Mouse (Mus musculus): ENCODE data around the gene Shc1. TPM values are rescaled to one million over a fixed set of nuclear protein-coding genes. Genes with fewer than 3 reads are reported as not detected.

The Shc1 gene
- 43.4 TPM for polyA plus RNA-seq (2014; fragmentation: Illumina TruSeq; extraction: RNeasy Lipid Tissue Mini Kit (QIAGEN cat#74804))

DNA sequence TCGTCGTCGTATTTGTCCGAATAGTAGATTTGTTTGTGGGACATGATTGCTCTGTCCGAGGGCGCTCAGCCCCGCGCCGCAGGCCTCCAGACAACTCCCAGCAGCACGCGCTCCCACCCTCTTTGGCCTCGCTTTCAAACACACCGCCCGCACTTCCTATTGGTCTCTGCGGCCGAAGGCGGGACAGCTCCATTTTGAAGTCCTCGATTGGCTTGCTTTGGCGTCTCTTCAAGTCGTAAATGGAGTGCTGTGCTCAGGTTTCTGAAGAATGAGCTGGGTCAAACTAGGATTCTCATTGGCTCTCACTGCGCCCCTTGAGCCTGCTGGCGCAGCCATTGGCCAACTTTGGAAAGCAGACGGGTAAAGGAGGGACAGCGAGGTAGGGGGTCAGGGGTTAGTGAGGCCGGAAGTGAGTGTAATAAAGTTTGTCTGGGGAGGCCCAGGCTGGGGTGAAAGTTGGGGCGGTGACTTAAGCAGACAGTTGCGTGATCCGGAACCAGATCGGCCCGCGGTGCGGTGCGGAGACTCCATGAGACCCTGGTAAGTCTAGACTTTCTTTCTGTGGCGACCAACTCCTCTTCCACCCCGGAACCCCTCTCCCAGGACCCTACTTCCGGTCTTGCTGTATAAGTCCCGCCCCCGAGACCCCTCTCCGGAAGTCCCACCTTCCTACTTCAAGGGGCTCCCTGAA lies at the start of gene Shc1, which contains the start of gene Cks1b:
Shc1 (plus strand) TSS at position 274 of the 691 bp plus-strand sequence.
Cks1b (minus strand) TSS at position 214 of the 691 bp plus-strand sequence.

GRCm38 (mm10) chr3:89394006-89394893 lies 24.0 kb upstream of the Shc1 start, which contains the start of gene Zbtb7b:
Gene Zbtb7b, minus strand, starts transcription at chr3:89394776.

GRCm38 (mm10) chr3:89402693-89403092 lies 15.6 kb upstream of the Shc1 start, which contains the start of gene Lenep:
Gene Lenep, minus strand, starts transcription at chr3:89402793.

DNA sequence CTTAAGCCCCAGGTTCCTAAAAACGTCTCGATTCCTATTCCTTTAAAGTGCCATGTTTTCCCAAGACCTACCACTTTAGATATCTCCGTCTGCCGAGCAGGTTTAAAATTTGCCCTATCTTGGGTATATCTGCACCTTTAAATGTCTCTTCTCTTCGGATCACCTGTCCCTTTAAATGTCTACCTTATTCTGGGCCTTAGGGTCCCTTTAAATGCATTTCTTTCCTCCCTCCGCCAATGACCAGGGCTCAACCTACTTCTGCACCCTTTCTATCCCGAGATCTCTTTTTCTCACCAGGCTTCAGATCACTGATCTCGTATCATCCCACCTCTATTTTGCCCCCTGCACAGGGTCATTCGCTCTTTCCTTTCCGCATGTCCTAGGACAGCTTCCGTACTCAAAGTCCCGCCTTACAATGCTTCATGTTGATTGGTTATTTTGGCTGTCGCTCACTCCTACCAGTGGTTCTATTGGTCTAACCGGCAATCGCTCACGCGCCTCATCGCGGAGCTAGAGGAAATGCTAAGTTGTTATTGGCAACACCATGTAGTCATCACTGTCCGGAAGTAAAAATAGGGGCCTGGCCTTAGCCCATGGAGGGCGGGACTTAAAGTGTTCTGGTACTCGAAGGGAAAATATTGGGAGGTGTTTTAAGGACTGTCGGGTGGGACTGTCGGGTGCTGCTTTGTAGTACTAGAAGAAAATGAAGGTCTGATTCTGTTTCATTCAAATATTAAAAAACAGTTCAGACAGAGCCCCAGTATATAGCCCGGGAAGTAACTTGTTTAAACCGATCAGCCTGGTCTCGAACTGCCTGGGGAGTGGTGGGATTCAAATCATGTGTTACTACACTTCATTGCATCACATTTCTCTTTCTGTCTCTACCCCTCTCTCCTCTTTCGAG lies 6.5 kb upstream of the Shc1 start, which contains the start of gene Flad1:
Flad1 (minus strand) TSS at position 381 of the 904 bp plus-strand sequence.

GRCm38 (mm10) chr3:89430171-89431159 lies 12.2 kb downstream of the Shc1 start, which contains the start of gene Pygo2:
Gene Pygo2, plus strand, starts transcription at chr3:89430214.

GRCm38 (mm10) chr3:89436176-89437113 lies 18.2 kb downstream of the Shc1 start, which contains the start of gene Pbxip1:
Gene Pbxip1, plus strand, starts transcription at chr3:89436706.

GRCm38 (mm10) chr3:89454401-89455177 lies 36.3 kb downstream of the Shc1 start, which contains the start of gene Pmvk:
Gene Pmvk, plus strand, starts transcription at chr3:89454541.

Other genes starting within 250 kb of the Shc1 start
- 10.0 TPM for gene Scamp3, start 241.0 kb upstream of the Shc1 start, polyA plus RNA-seq (2014; fragmentation: Illumina TruSeq; extraction: RNeasy Lipid Tissue Mini Kit (QIAGEN cat#74804))
- 0.48 TPM for gene Fam189b, start 235.3 kb upstream of the Shc1 start, polyA plus RNA-seq (2014; fragmentation: Illumina TruSeq; extraction: RNeasy Lipid Tissue Mini Kit (QIAGEN cat#74804))
- 9.7 TPM for gene Gba, start 215.5 kb upstream of the Shc1 start, polyA plus RNA-seq (2014; fragmentation: Illumina TruSeq; extraction: RNeasy Lipid Tissue Mini Kit (QIAGEN cat#74804))
- 0.57 TPM for gene Thbs3, start 203.3 kb upstream of the Shc1 start, polyA plus RNA-seq (2014; fragmentation: Illumina TruSeq; extraction: RNeasy Lipid Tissue Mini Kit (QIAGEN cat#74804))
- gene Mtx1, start 191.4 kb upstream of the Shc1 start, polyA plus RNA-seq (2014; fragmentation: Illumina TruSeq; extraction: RNeasy Lipid Tissue Mini Kit (QIAGEN cat#74804)) = 26.7 TPM
- gene Muc1, start 189.4 kb upstream of the Shc1 start, polyA plus RNA-seq (2014; fragmentation: Illumina TruSeq; extraction: RNeasy Lipid Tissue Mini Kit (QIAGEN cat#74804)) = 2.4 TPM
- gene Krtcap2, start 172.5 kb upstream of the Shc1 start, polyA plus RNA-seq (2014; fragmentation: Illumina TruSeq; extraction: RNeasy Lipid Tissue Mini Kit (QIAGEN cat#74804)) = 23.2 TPM
- not detected for gene Trim46, start 172.1 kb upstream of the Shc1 start, polyA plus RNA-seq (2014; fragmentation: Illumina TruSeq; extraction: RNeasy Lipid Tissue Mini Kit (QIAGEN cat#74804))
- gene Dpm3, start 159.1 kb upstream of the Shc1 start, polyA plus RNA-seq (2014; fragmentation: Illumina TruSeq; extraction: RNeasy Lipid Tissue Mini Kit (QIAGEN cat#74804)) = not detected
- gene Slc50a1, start 147.9 kb upstream of the Shc1 start, polyA plus RNA-seq (2014; fragmentation: Illumina TruSeq; extraction: RNeasy Lipid Tissue Mini Kit (QIAGEN cat#74804)) = 15.4 TPM
- 4.2 TPM for gene Efna1, start 137.3 kb upstream of the Shc1 start, polyA plus RNA-seq (2014; fragmentation: Illumina TruSeq; extraction: RNeasy Lipid Tissue Mini Kit (QIAGEN cat#74804))
- not detected for gene Efna3, start 95.5 kb upstream of the Shc1 start, polyA plus RNA-seq (2014; fragmentation: Illumina TruSeq; extraction: RNeasy Lipid Tissue Mini Kit (QIAGEN cat#74804))
- gene Efna4, start 80.4 kb upstream of the Shc1 start, polyA plus RNA-seq (2014; fragmentation: Illumina TruSeq; extraction: RNeasy Lipid Tissue Mini Kit (QIAGEN cat#74804)) = not detected
- gene Adam15, start 68.4 kb upstream of the Shc1 start, polyA plus RNA-seq (2014; fragmentation: Illumina TruSeq; extraction: RNeasy Lipid Tissue Mini Kit (QIAGEN cat#74804)) = 5.8 TPM
- not detected for gene Dcst2, start 56.5 kb upstream of the Shc1 start, polyA plus RNA-seq (2014; fragmentation: Illumina TruSeq; extraction: RNeasy Lipid Tissue Mini Kit (QIAGEN cat#74804))
- not detected for gene Dcst1, start 53.2 kb upstream of the Shc1 start, polyA plus RNA-seq (2014; fragmentation: Illumina TruSeq; extraction: RNeasy Lipid Tissue Mini Kit (QIAGEN cat#74804))
- gene Zbtb7b, start 23.7 kb upstream of the Shc1 start, polyA plus RNA-seq (2014; fragmentation: Illumina TruSeq; extraction: RNeasy Lipid Tissue Mini Kit (QIAGEN cat#74804)) = 1.5 TPM
- gene Lenep, start 15.7 kb upstream of the Shc1 start, polyA plus RNA-seq (2014; fragmentation: Illumina TruSeq; extraction: RNeasy Lipid Tissue Mini Kit (QIAGEN cat#74804)) = 1.6 TPM
- 0.66 TPM for gene Flad1, start 6.6 kb upstream of the Shc1 start, polyA plus RNA-seq (2014; fragmentation: Illumina TruSeq; extraction: RNeasy Lipid Tissue Mini Kit (QIAGEN cat#74804))
- gene Cks1b, start 60 bp upstream of the Shc1 start, polyA plus RNA-seq (2014; fragmentation: Illumina TruSeq; extraction: RNeasy Lipid Tissue Mini Kit (QIAGEN cat#74804)) = 23.3 TPM
- 10.8 TPM for gene Pygo2, start 11.8 kb downstream of the Shc1 start, polyA plus RNA-seq (2014; fragmentation: Illumina TruSeq; extraction: RNeasy Lipid Tissue Mini Kit (QIAGEN cat#74804))
- gene Pbxip1, start 18.3 kb downstream of the Shc1 start, polyA plus RNA-seq (2014; fragmentation: Illumina TruSeq; extraction: RNeasy Lipid Tissue Mini Kit (QIAGEN cat#74804)) = 18.8 TPM
- gene Pmvk, start 36.1 kb downstream of the Shc1 start, polyA plus RNA-seq (2014; fragmentation: Illumina TruSeq; extraction: RNeasy Lipid Tissue Mini Kit (QIAGEN cat#74804)) = 0.68 TPM
- 4.8 TPM for gene Kcnn3, start 101.7 kb downstream of the Shc1 start, polyA plus RNA-seq (2014; fragmentation: Illumina TruSeq; extraction: RNeasy Lipid Tissue Mini Kit (QIAGEN cat#74804))